Mouse (Mus musculus): ENCODE data around the gene Clec11a.

DNA sequence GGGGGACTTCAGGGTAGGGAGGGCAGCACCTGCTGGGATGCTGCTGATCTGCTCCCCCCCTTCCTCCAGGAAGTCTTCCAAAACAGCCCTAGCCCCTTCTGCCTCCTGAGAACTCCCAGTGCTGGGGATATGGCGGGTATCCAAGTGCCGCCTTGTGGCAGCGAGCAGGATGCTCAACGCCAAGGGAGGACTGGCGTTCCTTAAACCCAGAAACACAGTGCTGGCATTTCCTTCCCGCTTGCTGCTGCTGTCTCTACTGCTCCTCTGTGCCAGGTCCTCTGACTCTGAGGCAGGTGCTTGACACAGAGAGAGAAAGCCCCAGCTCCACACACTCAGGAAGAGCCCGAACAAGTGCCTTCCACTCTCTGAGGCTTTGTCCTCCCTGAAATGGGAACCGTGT, 14.2 kb upstream of the Clec11a start:
- TF ChIP-seq CTCF (IDR thresholded peaks at IDR 0.05; ENCODE audit: low read depth) (no peak), EP300 (IDR thresholded peaks at IDR 0.05; ENCODE audit: low read depth) (no peak)

Measured in liver, postnatal 0 days (tissue).